Mouse (Mus musculus) MEL (cell line): ENCODE measurements around the gene Fam172a. TPM values are rescaled to one million over a fixed set of nuclear protein-coding genes. Genes with fewer than 3 reads are reported as not detected.

Experiments
- DNase-seq: peaks from one replicate; pipeline ENCODE4 v3.0.0; 2011; ENCODE audit warnings: low read depth, low spot score
- H3K27ac ChIP-seq: 2 replicates; pipeline ENCODE4 v1.5.1; 2012; ENCODE audit warnings: low read depth, mild to moderate bottlenecking, control low read depth, low read length, moderate library complexity; ENCODE audit not compliant: control insufficient read depth
- H3K27me3 ChIP-seq, 2 experiments: fragments of 150-350 bp in 1 of 2; sonication (generic) in 1 of 2; 2 replicates each; pipeline ENCODE4 v1.6.1; 2012; ENCODE audit warnings: low read length in 2 of 2, mild to moderate bottlenecking in 2 of 2, improper control_type of control experiment in 1 of 2, moderate library complexity in 1 of 2; ENCODE audit not compliant: insufficient read depth in 2 of 2, control insufficient read depth in 1 of 2
- H3K36me3 ChIP-seq, 2 experiments: 2 replicates each; pipeline ENCODE4 v1.6.1; 2012 to 2014; ENCODE audit warnings: low read length in 2 of 2, improper control_type of control experiment in 1 of 2, inconsistent platforms in 1 of 2, mild to moderate bottlenecking in 1 of 2; ENCODE audit not compliant: insufficient read depth in 2 of 2, control insufficient read depth in 1 of 2
- H3K4me1 ChIP-seq, 2 experiments: fragments of 150-350 bp in 1 of 2; sonication (generic) in 1 of 2; 2 replicates each; pipeline ENCODE4 v1.6.1; 2012; ENCODE audit warnings: low read length in 2 of 2, improper control_type of control experiment in 1 of 2, mild to moderate bottlenecking in 1 of 2; ENCODE audit not compliant: insufficient read depth in 2 of 2, control insufficient read depth in 1 of 2
- H3K4me3 ChIP-seq, 2 experiments: fragments of 150-350 bp in 1 of 2; sonication (generic) in 1 of 2; 2 replicates each; pipeline ENCODE4 v1.5.1; 2012; ENCODE audit warnings: low read depth in 2 of 2, low read length in 2 of 2, mild to moderate bottlenecking in 2 of 2, moderate library complexity in 2 of 2, control low read depth in 1 of 2, improper control_type of control experiment in 1 of 2; ENCODE audit not compliant: control insufficient read depth in 1 of 2, insufficient read depth in 1 of 2
- H3K79me2 ChIP-seq: 2 replicates; pipeline ENCODE4 v1.6.1; 2012; ENCODE audit warnings: mild to moderate bottlenecking, low read length, moderate library complexity; ENCODE audit not compliant: control insufficient read depth, poor library complexity, insufficient read depth
- H3K9ac ChIP-seq: 2 replicates; pipeline ENCODE4 v1.6.1; 2012; ENCODE audit warnings: low read depth, mild to moderate bottlenecking, control low read depth, low read length, moderate library complexity; ENCODE audit not compliant: control insufficient read depth, poor library complexity, severe bottlenecking
- H3K9me3 ChIP-seq: fragments of 150-350 bp; sonication (generic); replicated peaks from 2 replicates; pipeline ENCODE4 v1.6.1; 2012; ENCODE audit warnings: mild to moderate bottlenecking, low read length, improper control_type of control experiment, moderate library complexity; ENCODE audit not compliant: insufficient read depth
- CHD1 ChIP-seq: IDR thresholded peaks from 2 replicates; pipeline ENCODE4 v1.6.1; 2012; ENCODE audit warnings: low read depth, mild to moderate bottlenecking, inconsistent platforms, low read length, improper control_type of control experiment
- E2F4 ChIP-seq: IDR thresholded peaks from 2 replicates; pipeline ENCODE4 v1.6.1; 2011; ENCODE audit warnings: low read depth, low read length, improper control_type of control experiment, borderline replicate concordance
- EP300 ChIP-seq, 2 experiments: IDR thresholded peaks; 2 replicates each; pipeline ENCODE4 v1.6.1; 2011; ENCODE audit warnings: improper control_type of control experiment in 2 of 2, low read length in 2 of 2, low read depth in 1 of 2, mild to moderate bottlenecking in 1 of 2
- ETS1 ChIP-seq: IDR thresholded peaks from 2 replicates; pipeline ENCODE4 v1.6.1; 2012; ENCODE audit warnings: low read depth, mild to moderate bottlenecking, inconsistent platforms, low read length, improper control_type of control experiment, moderate library complexity
- GABPA ChIP-seq: IDR thresholded peaks from 2 replicates; pipeline ENCODE4 v1.6.1; 2012; ENCODE audit warnings: low read depth, mild to moderate bottlenecking, inconsistent platforms, low read length, improper control_type of control experiment, moderate library complexity
- JUND ChIP-seq: IDR thresholded peaks from 2 replicates; pipeline ENCODE4 v1.6.1; 2011; ENCODE audit warnings: low read depth, mild to moderate bottlenecking, improper control_type of control experiment, low read length
- MAX ChIP-seq: IDR thresholded peaks from 2 replicates; pipeline ENCODE4 v1.6.1; 2011; ENCODE audit warnings: low read length, improper control_type of control experiment
- MAZ ChIP-seq: IDR thresholded peaks from 2 replicates; pipeline ENCODE4 v1.6.1; 2012; ENCODE audit warnings: low read depth, mild to moderate bottlenecking, inconsistent platforms, low read length, improper control_type of control experiment
- MEF2A ChIP-seq: IDR thresholded peaks from 2 replicates; pipeline ENCODE4 v1.6.1; 2014; ENCODE audit warnings: low read depth, mild to moderate bottlenecking, inconsistent platforms, low read length, improper control_type of control experiment; ENCODE audit not compliant: poor library complexity, insufficient replicate concordance, severe bottlenecking; ENCODE audit errors: extremely low read depth
- MYB ChIP-seq: IDR thresholded peaks from 2 replicates; pipeline ENCODE4 v1.6.1; 2011; ENCODE audit warnings: mild to moderate bottlenecking, low read depth, low read length, improper control_type of control experiment
- MYC ChIP-seq: IDR thresholded peaks from 2 replicates; pipeline ENCODE4 v1.6.1; 2011; ENCODE audit warnings: low read depth, mild to moderate bottlenecking, low read length, improper control_type of control experiment, moderate library complexity
- POLR2A ChIP-seq, 2 experiments: IDR thresholded peaks; 2 replicates each; pipeline ENCODE4 v1.6.1; 2011 to 2012; ENCODE audit warnings: low read length in 2 of 2, mild to moderate bottlenecking in 2 of 2, control low read depth in 1 of 2, improper control_type of control experiment in 1 of 2, low read depth in 1 of 2, moderate library complexity in 1 of 2; ENCODE audit not compliant: control insufficient read depth in 1 of 2, insufficient read depth in 1 of 2, poor library complexity in 1 of 2
- POLR2AphosphoS5 ChIP-seq: IDR thresholded peaks from 2 replicates; pipeline ENCODE4 v1.6.1; 2012; ENCODE audit warnings: low read depth, borderline replicate concordance, mild to moderate bottlenecking, inconsistent platforms, low read length, moderate library complexity, mixed read lengths
- RAD21 ChIP-seq: IDR thresholded peaks from 2 replicates; pipeline ENCODE4 v1.6.1; 2011; ENCODE audit warnings: mild to moderate bottlenecking, low read depth, low read length, improper control_type of control experiment
- SIN3A ChIP-seq: IDR thresholded peaks from 2 replicates; pipeline ENCODE4 v1.6.1; 2012; ENCODE audit warnings: low read length, improper control_type of control experiment, inconsistent platforms
- SMC3 ChIP-seq: IDR thresholded peaks from 2 replicates; pipeline ENCODE4 v1.6.1; 2011; ENCODE audit warnings: low read depth, low read length, improper control_type of control experiment
- TAL1 ChIP-seq: IDR thresholded peaks from 2 replicates; pipeline ENCODE4 v1.6.1; 2012; ENCODE audit warnings: mild to moderate bottlenecking, inconsistent platforms, low read length, moderate library complexity, mixed read lengths
- TBP ChIP-seq: IDR thresholded peaks from 2 replicates; pipeline ENCODE4 v1.8.0; 2011; ENCODE audit warnings: low read depth, low read length, improper control_type of control experiment
- TCF12 ChIP-seq: IDR thresholded peaks from 2 replicates; pipeline ENCODE4 v1.6.1; 2014; ENCODE audit warnings: low read depth, mild to moderate bottlenecking, inconsistent platforms, low read length, improper control_type of control experiment, moderate library complexity
- UBTF ChIP-seq: IDR thresholded peaks from 2 replicates; pipeline ENCODE4 v1.6.1; 2012; ENCODE audit warnings: low read depth, mild to moderate bottlenecking, inconsistent platforms, low read length, improper control_type of control experiment, moderate library complexity, borderline replicate concordance; ENCODE audit not compliant: insufficient read depth
- USF1 ChIP-seq: IDR thresholded peaks from 2 replicates; pipeline ENCODE4 v1.6.1; 2014; ENCODE audit warnings: low read depth, mild to moderate bottlenecking, inconsistent platforms, low read length, improper control_type of control experiment, moderate library complexity
- USF2 ChIP-seq, 2 experiments: IDR thresholded peaks; 2 replicates each; pipeline ENCODE4 v1.6.1; 2011 to 2012; ENCODE audit warnings: improper control_type of control experiment in 2 of 2, low read length in 2 of 2, borderline replicate concordance in 1 of 2, inconsistent platforms in 1 of 2, low read depth in 1 of 2, mild to moderate bottlenecking in 1 of 2; ENCODE audit not compliant: insufficient read depth in 1 of 2
- ZKSCAN1 ChIP-seq: IDR thresholded peaks from 2 replicates; pipeline ENCODE4 v1.6.1; 2012; ENCODE audit warnings: low read depth, mild to moderate bottlenecking, inconsistent platforms, low read length, improper control_type of control experiment, moderate library complexity
- ZMIZ1 ChIP-seq: IDR thresholded peaks from 2 replicates; pipeline ENCODE4 v1.6.1; 2012; ENCODE audit warnings: low read depth, mild to moderate bottlenecking, inconsistent platforms, low read length, improper control_type of control experiment, moderate library complexity
- ZNF384 ChIP-seq: IDR thresholded peaks from 2 replicates; pipeline ENCODE4 v1.6.1; 2012; ENCODE audit warnings: low read depth, mild to moderate bottlenecking, inconsistent platforms, low read length, improper control_type of control experiment
- polyA plus RNA-seq, 2 experiments: library from polyadenylated mRNA; stranded (reverse) in 1 of 2; unstranded in 1 of 2; fragments of >175 nt in 1 of 2; fragments of >200 nt in 1 of 2; gene quantifications; 2 replicates each; pipeline versions ENCODE4 v1.2.1 to v1.2.4; 2012; ENCODE audit warnings: low replicate concordance in 2 of 2, low read depth in 1 of 2; ENCODE audit not compliant: insufficient read length in 2 of 2, insufficient read depth in 1 of 2, missing spikeins in 1 of 2
- total RNA-seq: library from RNA; depleted of rRNA; stranded (reverse); fragments of 300-350 nt; gene quantifications from 2 replicates; pipeline ENCODE4 v1.2.3, GENCODE M21; 2012

The Fam172a gene
- total and polyA plus RNA-seq, 3 experiments: 13.4 to 358 (median 19.6) TPM

DNA sequence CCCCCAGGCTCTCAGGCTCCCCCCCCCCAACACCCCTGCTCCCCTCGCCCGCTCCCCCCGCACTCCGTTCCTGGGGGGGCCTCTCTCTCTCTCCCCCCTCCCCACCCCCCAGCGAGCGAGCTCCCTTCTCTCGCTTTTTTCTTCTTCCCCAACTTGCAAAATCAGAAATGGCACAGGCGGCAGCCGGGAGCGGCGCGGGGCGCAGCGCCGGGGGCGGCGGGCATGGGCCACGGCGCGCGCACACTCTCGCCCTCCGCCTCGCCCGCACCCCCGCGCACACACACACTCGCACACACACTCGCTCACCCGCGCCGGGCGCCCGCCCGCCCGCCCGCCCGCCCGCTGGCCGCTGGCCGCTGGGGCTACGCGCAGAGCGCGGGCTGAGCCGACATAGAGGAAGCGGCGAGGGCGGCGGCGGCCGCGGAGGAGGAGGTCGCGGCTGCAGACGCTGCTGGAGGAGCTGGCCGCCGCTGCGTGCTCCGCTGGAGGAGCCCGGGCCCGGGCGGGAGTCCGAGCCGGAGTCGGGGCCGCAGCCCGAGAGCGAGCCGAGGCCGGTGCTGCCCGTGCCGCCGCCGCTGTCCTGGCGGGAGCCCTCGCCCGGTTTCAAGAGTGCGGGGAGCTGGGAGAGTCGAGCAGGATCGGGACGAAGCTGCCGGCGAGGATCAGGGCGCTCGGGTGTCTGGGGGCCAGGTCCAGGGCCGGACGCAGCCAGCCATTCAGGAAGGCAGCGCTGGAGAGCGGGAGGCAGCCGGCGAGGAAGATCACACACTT, 497.2 kb downstream of the Fam172a start (continued):
- TF ChIP-seq MAZ (no peak; the same call in 1 of the 2 replicates), POLR2AphosphoS5 (no peak), ETS1 (no peak)

DNA sequence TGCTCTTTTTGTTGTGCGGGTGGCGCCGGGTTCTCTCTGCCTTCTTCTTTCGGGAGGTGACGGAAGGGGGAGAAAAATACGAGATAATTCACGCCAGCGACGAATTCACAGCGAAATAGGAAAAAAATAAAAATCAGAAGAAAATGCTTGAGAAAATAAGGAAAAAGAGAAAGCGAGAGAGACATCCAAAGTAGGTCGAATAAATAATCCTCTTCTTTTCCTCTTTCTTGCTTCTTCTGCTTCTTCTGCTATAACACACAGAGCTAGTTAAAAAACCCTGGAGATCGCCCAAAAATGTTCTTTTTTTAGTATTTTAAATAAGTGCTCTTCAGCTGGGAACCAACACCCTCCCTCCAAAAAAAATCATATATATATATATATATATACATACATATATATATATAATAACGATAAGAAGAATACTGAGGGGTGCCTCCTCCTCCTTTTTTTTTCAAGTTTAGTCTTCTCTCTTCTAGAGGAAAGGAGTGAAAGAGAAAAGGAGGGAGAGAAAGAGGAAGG, 497.9 kb downstream of the Fam172a start, which contains the start of gene Nr2f1:
Nr2f1 (minus strand) TSS at position 116 of the 519 bp plus-strand sequence.
- Histone ChIP-seq H3K9me3 (no peaks in the 10 kb centered on the region), H3K27ac (peak within 1 kb of the TSS; percentile 92), H3K4me3 (peak within 1 kb of the TSS; percentile 90 to 91), H3K9ac (peak within 1 kb of the TSS; percentile 98), H3K4me1 (peaks cover 3 to 8% of the 10 kb centered on the region in 2 experiments; a peak in 3 of 4 replicates), H3K79me2 (peaks cover 28% of the 10 kb centered on the region), H3K27me3 (no peaks in the 10 kb centered on the region), H3K36me3 (peaks cover 0 to 10% of the 10 kb centered on the region in 2 experiments; a peak in 2 of 4 replicates)
- DNase-seq: peak; percentile 70
- no peak for TF ChIP-seq JUND
- TF ChIP-seq ETS1: peak; percentile 41; the same call in 1 of the 2 replicates
- no peak for TF ChIP-seq EP300 (IDR thresholded peaks at IDR 0.05; ENCODE audit: low read depth in 1 of 2, low read length in 2 of 2)
- TF ChIP-seq CHD1: peak; percentile 90; the same call in 1 of the 2 replicates
- TF ChIP-seq ZMIZ1: no peak
- no peak for TF ChIP-seq UBTF
- TF ChIP-seq MAX: no peak
- TF ChIP-seq GABPA: no peak
- peak; percentile 45; the same call in 1 of the 2 replicates for TF ChIP-seq ZNF384
- TF ChIP-seq RAD21: no peak

DNA sequence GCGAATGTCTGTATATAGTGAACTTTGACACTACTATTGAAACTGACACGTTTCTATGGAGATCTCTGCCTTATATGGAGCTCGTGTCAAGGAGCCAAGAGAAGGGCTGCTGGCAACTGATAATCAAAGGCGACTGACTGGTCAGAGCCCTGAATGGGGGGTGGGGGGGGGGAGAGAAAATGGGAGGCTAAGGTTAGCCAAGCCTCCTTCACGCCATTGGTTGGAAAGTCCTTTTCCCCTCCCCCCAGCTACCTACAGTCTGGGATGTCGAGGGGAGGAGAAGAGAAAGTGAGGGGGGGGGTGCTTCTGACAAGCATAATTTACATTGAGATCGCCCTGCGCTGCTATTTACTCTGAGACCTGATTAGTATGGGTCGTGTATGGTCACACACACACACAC, 498.6 kb downstream of the Fam172a start:
- Histone ChIP-seq H3K27me3 (no peaks in the 10 kb centered on the region), H3K9ac (peak overlapping the region; percentile 65), H3K9me3 (no peaks in the 10 kb centered on the region), H3K4me3 (peak overlapping the region; percentile 75 to 90), H3K36me3 (peaks cover 0 to 16% of the 10 kb centered on the region in 2 experiments; a peak in 2 of 4 replicates), H3K27ac (peak overlapping the region; percentile 84), H3K4me1 (peaks cover 3 to 10% of the 10 kb centered on the region in 2 experiments; a peak in 3 of 4 replicates), H3K79me2 (peaks cover 28% of the 10 kb centered on the region)
- peak; percentile 94 for DNase-seq
- peak; percentile 61; the same call in 1 of the 2 replicates for TF ChIP-seq MAZ
- TF ChIP-seq TBP: peak; percentile 67; the same call in 1 of the 2 replicates
- no peak for TF ChIP-seq MYC
- peak; percentile 75 for TF ChIP-seq TAL1
- TF ChIP-seq GABPA: no peak
- peak; percentile 41 for TF ChIP-seq SIN3A
- peak in 1 of 2 experiments; percentile 47; a peak in 1 of 4 replicates for TF ChIP-seq POLR2A (IDR thresholded peaks at IDR 0.05; ENCODE audit: control insufficient read depth in 1 of 2, insufficient read depth in 1 of 2, low read depth in 1 of 2, low read length in 2 of 2, poor library complexity in 1 of 2)
- TF ChIP-seq MYB: no peak
- TF ChIP-seq ZKSCAN1: no peak
- no peak for TF ChIP-seq USF1
- no peak for TF ChIP-seq UBTF
- TF ChIP-seq SMC3: no peak
- no peak for TF ChIP-seq POLR2AphosphoS5
- TF ChIP-seq JUND: no peak
- TF ChIP-seq RAD21: no peak
- TF ChIP-seq E2F4: no peak
- no peak for TF ChIP-seq USF2 (IDR thresholded peaks at IDR 0.05; ENCODE audit: borderline replicate concordance in 1 of 2, insufficient read depth in 1 of 2, low read depth in 1 of 2, low read length in 2 of 2)
- TF ChIP-seq ZNF384: no peak
- TF ChIP-seq TCF12: peak; percentile 81
- TF ChIP-seq MEF2A: no peak
